Mouse (Mus musculus) 416B (cell line): ENCODE measurements around the gene Dcst1.
A peak's percentile ranks its signal among the peaks of the same experiment; 100 is the strongest.

ENCODE experiments used
- DNase-seq: peaks from one replicate; pipeline ENCODE4 v3.0.0; 2011; ENCODE audit warnings: low read depth

Dcst1 gene

GRCm38 (mm10) chr3:89332013-89332412 is 33.0 kb downstream of the Dcst1 start:
- DNase-seq, result no peak

DNA sequence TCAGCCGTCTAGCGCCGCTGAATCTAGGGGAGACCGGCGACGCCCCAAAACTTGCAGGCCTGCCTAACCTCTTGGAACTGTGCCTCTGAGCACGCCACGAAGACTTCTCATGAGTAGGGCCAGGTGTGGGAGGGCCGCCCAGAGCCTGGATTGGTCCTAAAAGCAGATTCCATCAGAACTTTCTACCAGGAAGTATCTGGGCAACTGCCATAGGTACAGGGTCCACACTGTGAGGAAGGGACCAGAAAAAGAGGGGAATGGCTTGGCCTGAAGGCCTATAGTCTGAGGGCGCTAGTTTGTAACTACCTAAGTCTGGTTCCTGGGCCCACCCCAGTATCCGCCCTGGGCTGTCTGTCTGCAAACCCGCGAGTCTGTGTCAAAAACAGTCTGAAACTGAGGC is 33.5 kb downstream of the Dcst1 start:
- DNase-seq, result no peak

GRCm38 (mm10) chr3:89330948-89331347 is 34.1 kb downstream of the Dcst1 start:
- DNase-seq, result no peak

DNA sequence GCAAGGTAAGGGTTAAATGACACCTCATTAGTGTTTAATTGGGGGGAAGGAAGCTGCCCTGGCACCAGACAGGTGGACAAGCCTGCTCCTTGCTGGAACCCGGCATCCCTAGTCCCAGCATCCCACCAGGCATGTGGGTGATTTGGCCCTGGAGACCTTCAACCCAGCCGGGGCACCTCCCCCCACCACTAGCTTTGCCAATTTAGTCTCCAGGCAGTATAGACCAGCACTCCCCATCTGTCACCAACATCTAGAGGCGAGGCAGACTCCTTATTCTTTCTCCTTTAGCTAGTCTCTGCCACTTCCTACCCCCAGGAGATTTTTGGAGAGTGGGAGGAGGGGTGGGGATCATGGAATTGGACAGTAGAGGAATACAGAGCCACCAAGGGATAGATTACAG is 34.7 kb downstream of the Dcst1 start:
- DNase-seq, result no peak

GRCm38 (mm10) chr3:89328623-89329022 is 36.4 kb downstream of the Dcst1 start:
- DNase-seq, result no peak

- DNase-seq, result no peak
These were observed 37.6 kb downstream of the Dcst1 start for GRCm38 (mm10) chr3:89327371-89327870.

GRCm38 (mm10) chr3:89325882-89326281 is 39.2 kb downstream of the Dcst1 start:
- no peak for DNase-seq

- DNase-seq, result no peak
These were observed 42.4 kb downstream of the Dcst1 start, which contains the start of gene Efna3 for GRCm38 (mm10) chr3:89322514-89323165. Efna3 (minus strand) TSS chr3:89322965.

GRCm38 (mm10) chr3:89322131-89322500 is 42.9 kb downstream of the Dcst1 start:
- no peak for DNase-seq

- DNase-seq, result no peak
These were observed 43.6 kb downstream of the Dcst1 start for GRCm38 (mm10) chr3:89321183-89322130.

- no peak for DNase-seq
These were observed 44.4 kb downstream of the Dcst1 start for GRCm38 (mm10) chr3:89320581-89321182.

GRCm38 (mm10) chr3:89319591-89320350 is 45.3 kb downstream of the Dcst1 start:
- DNase-seq, result no peak

GRCm38 (mm10) chr3:89318971-89319590 is 46.0 kb downstream of the Dcst1 start:
- DNase-seq, result no peak

GRCm38 (mm10) chr3:89318316-89318715 is 46.7 kb downstream of the Dcst1 start:
- no peak for DNase-seq

GRCm38 (mm10) chr3:89317246-89317645 is 47.8 kb downstream of the Dcst1 start:
- no peak for DNase-seq

DNA sequence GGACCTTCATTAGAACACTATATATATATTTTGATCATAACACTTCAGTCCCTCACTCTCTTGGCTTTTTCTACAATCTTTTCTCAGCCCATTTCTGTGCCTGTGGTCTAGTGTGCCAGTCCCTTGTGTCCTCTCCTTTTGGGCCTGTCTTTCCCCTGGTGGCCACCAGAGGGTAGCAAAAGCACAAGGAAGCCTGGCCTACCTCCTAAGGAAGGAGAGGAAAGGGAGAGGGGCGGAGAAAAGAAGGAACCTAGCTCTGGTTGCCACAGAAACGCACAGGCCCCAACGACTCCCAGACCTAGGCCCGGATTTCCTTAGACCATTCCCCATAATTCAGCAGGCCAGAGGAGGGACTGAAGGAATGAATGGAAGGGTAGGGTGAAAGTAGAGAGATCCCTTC is 48.2 kb downstream of the Dcst1 start:
- DNase-seq, result peak; percentile 84

DNA sequence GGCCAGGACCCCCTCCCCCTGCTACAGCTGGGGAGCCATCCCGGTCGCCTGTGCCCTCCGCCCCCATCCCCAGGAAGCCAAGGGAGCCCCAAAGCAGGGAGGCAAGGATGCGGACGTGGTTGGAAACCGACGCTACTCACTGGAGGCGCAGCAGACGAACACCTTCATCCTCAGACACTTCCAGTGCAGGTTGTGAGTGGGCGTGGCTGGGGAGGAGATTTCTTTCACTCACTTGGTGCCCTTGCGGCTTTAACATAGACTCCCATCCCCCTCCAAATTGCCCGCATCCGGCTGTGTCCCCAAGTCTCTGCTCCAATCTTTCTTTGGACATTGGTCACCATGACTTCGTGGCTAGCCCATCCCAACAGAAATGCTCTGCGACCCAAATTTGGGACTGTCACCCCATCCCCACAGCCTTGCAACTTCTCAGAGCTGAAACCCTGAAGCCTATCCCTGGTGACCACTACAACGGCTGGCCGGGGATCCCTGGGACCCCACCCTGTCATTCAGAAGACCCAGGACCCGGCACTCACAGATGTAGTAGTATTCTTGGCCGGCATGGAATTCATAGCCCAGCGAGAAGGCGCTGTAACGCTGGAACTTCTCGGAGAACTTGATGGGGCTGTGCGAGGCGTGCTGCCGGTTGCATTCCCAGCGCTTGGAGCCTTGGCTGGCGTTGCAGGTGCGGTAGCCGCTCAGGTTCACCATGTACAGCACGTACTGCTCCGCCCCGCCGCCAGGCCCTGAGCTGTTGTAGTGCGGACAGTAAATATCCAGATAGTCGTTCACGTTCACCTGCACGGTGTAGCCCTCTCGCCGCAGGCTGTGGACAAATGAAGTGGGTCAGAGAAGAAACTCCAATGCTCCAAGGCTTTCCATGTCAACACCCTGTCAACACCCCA is 48.9 kb downstream of the Dcst1 start:
- no peak for DNase-seq

DNA sequence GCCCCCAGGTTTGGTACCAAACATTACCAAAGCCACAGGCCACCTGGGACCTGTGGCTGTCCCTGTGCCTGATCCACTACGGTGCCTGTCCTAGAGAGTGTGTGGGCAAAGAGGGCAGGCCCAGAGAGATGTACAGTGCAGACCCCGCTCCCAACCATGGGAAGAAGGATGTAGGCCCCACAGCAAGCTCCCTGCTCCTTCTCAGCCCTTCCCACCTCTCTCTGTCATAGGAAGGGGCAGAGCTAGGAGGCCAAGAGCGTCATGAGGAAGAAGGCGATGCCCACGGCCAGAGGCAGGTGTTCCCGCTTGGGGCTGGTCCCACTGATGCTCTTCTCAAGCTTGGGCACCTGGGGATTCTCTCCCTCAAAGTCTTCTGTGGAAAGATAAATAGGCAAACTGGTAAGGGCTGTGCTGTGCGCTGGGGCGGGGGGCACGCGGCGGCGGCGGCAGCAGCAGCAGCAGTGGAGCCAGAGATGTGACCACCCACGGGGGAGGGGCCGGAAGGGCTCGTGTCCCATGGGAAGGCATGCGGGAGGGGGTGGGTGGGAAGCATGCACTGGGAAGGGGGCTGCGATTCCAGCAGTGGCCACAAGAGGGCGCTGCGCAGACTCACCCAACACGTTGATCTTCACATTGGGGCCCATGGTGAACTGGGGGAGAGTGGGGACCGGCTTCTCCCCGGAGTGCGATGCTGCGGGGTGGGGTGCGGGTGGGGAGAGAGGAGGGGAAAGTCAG is 49.7 kb downstream of the Dcst1 start:
- DNase-seq, result peak; percentile 56

- peak; percentile 22 for DNase-seq
These were observed 50.3 kb downstream of the Dcst1 start for GRCm38 (mm10) chr3:89314791-89315190.

DNA sequence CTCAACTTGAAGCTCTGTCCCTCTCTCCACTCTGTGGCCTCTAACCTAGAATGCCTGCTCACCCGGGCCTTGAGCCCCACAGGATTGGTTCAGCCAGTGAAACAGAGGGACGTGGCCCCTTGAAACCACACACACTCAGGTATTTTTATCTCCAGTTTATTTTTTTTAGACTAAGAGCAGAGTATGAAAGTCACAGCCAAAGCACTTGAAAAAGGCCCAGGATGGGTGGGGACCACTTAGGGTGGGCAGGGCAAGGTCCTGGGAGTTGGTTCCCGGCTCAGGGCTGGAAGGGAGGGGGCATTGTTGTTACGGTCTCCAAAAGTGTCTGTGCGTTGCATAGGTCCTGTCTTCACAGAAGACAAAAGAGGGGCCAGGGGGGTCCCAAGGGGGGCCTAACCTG is 50.7 kb downstream of the Dcst1 start:
- no peak for DNase-seq
